Mouse (Mus musculus): Measurements from ENCODE around the gene Hoxd10. TPM values are rescaled to one million over a fixed set of nuclear protein-coding genes. Genes with fewer than 3 reads are reported as not detected.

Gene Hoxd10
- total RNA-seq, 2 experiments from 2014 or later: not detected

DNA sequence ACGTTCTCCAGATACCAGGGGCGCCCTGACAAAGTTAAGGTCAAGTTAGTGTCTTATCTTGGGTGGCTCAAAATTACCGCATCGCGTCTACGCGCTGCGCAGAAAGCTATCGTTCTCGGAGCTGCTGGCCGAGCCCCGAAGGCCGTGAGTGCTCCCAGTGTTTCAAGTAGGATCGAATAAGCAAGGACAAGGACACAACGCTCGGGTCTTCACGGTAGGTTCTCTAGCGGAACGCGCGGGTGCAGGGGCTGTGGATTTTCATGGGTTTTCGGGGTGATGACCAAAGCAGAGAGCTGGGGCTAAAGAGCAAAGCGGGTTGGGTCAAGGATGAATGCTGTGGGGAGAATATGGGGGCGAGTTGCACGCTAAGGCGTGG is 12.1 kb upstream of the Hoxd10 start:
- intact Hi-C loops (cut with DNase I): no loop called here
- peak in 1 of 2 experiments; percentile 18 for DNase-seq

DNA sequence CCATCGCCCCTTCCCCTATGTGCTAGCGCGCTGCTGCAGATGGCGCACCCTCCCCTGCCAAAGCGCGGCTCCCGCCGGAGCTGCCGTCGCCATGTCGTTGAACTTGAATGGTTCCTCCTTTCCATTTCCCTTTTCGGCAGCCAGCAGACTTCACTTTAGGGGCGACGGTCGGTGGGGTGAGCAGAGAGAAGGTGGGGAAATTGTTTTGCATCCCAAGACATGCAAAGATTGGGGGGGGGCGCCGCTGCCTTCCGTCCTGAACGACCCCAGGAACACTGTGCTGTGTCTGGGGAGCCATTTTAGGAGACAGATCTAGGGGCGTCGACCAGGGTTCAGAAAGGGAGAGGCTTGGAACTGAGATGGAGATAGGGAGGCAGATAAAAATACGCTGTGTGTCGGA is 11.7 kb upstream of the Hoxd10 start:
- no peak for DNase-seq
- intact Hi-C loops (cut with DNase I): no loop called here

DNA sequence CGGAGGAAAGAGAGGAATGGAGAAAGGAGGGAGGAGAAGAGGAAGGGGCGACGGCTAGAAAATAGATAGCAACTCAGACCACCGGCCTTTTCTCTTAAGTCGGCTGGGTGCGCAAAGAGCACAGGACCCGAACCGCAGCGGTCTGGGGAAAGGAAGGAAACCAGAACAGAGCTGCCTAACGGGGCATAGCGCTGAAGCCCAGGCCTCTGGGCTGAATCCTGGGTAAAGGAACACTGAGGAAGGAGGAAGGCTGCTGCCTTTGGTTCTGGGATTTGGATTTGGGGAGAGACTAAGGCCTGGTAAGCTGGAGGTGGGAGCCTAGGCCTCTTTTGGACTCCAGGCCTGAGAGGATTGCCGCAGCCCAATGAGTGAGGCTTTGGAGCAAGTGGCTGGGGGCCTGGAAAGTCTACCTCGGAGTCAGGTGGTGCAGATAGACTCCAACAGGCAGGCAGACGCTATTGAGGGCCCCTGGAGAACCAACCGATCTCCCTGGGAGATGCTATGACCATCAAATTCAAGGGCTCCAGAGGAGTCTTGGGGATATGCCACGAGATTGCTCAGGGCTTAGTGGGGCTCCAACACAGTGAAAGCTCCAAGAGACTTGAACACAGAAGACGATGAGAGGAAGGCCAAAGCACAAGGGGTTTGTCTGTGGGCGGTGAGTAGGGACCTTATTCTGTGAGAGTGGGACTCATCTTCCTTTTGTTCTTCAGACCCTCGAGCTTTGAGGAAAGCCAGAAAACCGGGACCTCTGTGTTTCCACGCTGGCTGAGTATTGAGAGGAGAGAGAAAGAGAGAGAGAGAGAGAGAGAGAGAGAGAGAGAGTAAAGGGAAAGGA is 10.9 kb upstream of the Hoxd10 start:
- intact Hi-C loops (cut with DNase I): no loop called here
- no peak for DNase-seq

DNA sequence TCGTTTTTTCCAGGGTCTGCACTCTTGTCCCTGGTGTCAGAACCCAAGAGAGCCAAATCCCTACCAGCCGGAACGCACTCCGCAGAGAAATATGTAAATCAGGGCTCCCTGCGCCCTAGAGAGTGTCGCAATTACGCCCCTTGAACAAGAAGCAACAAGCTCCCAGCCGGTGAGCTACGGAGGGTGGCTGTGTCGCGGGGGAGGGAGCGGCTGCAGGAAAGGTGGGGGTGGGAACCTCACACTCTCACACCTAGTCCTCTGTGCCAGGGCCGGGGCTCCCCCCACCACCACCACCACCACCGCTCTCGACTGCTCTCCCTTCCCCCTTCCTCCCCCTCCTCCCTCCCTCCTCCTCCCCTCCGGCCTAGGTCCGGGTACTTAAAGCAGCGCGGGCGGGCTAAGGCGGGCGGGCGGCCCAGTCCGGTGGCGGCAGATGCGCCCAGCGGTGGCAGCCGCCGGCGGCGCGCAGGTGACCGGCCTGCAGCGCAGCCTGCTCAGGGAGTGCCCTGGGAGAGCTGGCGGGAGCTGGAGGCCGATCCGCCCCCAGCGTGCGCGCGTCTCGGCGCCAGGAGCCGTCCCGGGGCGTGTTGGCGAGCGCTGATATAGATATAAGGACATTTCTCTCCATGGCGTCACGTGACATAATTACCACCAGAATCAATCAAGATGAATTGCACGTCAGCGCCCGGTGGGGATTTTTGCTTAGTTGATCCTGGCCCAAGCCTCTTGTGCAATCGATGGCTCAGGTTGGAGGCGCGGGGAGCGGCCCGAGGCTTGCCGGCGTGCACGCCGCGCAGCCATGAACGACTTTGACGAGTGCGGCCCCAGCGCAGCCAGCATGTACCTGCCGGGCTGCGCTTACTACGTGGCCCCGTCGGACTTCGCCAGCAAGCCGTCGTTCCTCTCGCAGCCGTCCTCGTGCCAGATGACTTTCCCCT is 9.9 kb upstream of the Hoxd10 start:
- peak in 1 of 2 experiments; percentile 22 for DNase-seq
- intact Hi-C loops (cut with DNase I): no loop called here

DNA sequence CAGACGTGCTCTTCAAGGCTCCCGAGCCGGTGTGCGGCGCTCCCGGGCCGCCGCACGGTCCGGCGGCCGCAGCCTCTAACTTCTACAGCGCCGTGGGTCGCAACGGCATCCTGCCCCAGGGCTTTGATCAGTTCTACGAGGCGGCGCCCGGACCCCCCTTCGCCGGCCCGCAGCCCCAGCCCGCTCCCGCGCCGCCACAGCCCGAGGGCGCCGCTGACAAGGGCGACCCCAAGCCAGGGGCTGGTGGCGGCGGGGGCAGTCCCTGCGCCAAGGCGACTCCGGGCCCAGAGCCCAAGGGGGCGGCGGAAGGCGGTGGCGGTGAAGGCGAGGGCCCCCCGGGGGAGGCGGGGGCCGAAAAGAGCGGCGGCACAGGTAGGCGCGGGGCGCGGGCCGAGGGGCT is 8.9 kb upstream of the Hoxd10 start:
- no peak for DNase-seq
- intact Hi-C loops (cut with DNase I): no loop called here

DNA sequence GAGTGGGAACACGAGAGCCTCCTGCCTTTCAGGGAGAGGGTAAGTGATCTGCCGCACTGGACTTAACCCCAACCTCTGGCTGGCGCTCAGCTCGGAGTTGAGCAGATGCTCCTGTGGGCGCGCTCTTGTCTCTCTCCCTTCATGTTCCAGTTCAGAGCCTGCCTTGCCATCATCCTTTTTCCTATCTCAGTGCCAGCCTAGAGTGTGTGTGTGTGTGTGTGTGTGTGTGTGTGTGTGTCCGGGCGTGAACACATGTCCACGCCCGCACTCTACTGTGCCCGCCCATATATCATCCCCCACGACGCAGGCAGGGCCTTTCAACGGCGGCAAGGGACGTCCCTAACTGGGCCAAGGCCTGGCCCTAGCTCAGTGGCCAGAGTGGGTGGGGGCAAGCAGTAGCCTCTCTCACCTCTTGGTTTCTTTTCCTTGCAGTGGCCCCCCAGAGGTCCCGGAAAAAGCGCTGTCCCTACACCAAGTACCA is 8.2 kb upstream of the Hoxd10 start:
- intact Hi-C loops (cut with DNase I): no loop called here
- no peak for DNase-seq

DNA sequence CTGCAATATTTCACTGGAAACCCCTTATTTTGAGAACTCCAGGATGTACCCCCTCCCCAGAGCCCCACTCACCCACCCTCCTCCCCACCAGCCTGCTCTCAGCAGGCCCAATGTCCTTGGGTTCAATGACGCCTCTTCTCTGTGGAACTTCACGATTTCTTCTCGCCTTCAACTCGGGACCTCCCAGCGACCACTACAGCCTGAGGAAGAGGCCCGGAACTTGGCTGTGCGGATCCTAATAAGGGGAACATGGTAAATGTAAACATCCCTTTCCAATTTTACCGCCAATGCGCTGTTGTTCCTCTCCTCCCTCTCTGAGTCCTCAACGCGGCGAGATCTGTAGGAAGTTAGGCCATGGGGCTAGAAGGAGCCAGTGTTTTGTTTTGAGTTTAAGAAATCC is 7.6 kb upstream of the Hoxd10 start:
- DNase-seq: no peak
- intact Hi-C loops (cut with DNase I): no loop called here

DNA sequence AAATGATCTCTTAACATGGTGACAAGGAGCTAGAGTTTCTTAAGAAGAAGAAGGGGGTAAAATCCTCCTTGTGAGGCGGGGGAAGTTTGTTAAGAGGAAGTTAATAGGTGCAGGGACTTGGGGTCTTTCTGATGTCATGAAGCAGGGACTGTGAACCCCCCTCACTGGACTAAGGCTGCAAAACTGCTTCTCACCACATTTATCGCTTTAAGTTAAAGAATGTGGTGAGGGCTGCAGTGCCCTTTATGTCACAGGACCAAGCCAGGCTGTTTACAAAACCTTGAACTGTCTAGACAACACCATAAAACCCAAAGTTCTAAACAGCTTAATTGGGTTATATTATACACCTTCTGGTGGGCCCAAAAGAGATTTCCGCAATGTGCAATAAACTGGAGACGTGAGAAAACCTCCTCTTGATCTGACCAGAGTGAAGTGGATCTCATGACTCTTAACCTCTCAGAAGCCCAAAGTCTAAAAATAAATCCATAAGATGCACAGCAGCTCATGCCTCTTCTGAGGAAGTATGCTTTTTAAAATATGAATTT is 6.6 kb upstream of the Hoxd10 start:
- intact Hi-C loops (cut with DNase I): no loop called here

DNA sequence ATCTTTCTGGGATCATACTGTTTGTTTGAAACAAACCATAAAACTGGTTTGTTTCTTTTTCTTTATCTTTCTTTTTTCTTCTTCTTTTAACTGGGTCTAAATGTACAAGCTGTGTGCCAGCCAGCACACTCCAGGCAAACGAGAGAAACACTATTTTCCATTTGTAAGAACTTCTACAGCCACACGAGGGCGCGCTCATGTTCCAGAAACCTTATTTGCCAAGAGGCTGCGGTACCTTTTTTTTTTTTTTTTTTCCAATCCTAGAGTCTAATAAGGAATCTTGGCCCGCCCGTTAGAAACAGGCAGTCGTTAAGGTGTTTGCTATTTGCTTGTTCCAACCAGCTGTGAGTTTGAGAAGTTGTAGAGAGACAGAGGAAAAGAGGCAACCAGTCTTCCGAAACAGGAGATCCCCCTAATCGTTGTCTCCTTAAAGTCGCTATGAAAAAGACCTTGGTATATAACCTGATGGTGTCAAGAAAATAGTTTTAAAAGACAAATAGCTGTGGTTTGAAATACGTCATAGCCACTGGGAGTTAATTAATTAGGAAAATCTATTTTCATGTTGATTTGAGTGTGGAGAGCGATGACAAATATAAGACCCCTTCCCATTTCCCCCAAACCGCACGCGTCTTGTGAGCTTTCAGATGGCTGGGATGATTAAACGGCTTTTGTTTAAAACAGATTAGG is 5.3 kb upstream of the Hoxd10 start:
- peak in 1 of 2 experiments; percentile 76 for DNase-seq
- intact Hi-C loops (cut with DNase I): no loop called here

More for the DNA sequence above, 6.6 kb upstream of the Hoxd10 start:
- DNase-seq: no peak

DNA sequence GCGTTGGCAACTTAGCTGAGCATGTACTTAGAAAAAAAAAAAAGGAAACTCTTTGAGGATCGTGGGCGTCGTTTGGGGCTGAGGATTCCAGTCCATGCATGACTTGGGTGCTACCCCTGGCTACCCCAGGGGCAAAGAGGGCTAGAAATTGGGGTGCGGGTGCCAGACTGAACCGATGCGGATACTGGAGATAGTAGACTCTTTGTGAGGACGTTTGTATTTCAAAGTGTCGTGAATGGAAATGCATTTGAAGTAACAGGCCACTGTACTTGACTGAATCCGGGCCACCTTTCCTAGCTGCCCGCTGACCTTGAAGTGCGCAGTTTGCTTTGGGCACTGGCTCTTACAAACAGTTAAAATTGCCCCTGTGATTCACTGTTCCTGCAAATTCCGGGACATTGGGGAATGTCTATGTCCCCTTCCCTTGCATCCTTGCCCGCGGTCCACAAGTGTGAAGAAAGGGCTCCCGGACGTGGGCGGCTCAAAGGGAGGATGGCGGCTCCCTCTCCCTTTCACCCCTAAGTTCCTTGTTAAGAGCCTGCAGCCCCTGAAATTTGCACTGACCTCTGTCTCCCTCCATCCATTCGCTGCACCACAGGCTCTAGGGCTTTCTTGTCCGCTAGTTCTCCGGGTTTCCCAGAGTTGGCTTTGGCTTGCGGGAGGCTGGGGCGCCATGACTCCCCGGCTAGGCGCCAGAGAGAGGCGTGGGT is 4.6 kb upstream of the Hoxd10 start:
- no peak for DNase-seq
- intact Hi-C loops (cut with DNase I): no loop called here

DNA sequence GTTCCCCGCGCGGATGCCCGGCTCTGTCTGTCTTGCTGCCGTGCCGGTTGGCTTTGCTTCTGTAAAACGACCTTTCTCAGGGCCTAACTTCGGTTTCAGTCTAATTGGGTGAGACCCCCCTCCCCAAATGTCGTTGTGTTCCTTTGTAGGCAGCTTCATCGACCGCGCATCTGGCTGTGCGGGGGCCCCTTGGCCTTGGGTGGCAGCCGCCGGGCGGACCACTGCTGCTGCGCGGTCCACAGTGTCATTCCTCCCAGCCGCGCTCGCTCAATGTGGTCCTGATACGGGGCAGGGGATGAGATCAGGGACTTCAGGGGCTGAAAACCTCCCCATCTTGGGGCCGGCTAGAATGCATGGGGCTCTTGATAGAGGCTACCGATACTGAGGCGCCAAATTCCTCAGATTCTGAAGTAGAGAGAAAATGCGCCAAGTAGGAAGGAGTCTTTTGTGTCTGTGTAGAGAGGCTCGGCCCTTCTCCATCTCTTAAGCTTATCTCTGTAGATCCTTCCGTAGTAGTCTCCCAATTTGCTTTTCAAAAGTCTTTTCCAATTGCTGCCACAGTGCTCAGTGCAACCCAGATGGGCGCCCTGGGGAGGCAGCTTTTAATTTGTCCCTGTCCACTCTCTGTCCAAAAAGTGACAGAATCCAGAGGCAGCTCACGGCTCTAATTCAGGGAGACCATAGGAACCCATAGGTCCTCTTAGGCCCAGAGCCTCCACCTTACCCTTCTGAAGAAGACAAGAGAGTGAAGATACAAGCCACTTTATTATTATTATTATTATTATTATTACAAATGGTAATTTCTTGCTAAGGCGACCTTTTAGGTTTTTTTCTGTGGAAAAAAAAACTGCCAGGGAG is 3.8 kb upstream of the Hoxd10 start:
- intact Hi-C loops (cut with DNase I): no loop called here
- DNase-seq: no peak

DNA sequence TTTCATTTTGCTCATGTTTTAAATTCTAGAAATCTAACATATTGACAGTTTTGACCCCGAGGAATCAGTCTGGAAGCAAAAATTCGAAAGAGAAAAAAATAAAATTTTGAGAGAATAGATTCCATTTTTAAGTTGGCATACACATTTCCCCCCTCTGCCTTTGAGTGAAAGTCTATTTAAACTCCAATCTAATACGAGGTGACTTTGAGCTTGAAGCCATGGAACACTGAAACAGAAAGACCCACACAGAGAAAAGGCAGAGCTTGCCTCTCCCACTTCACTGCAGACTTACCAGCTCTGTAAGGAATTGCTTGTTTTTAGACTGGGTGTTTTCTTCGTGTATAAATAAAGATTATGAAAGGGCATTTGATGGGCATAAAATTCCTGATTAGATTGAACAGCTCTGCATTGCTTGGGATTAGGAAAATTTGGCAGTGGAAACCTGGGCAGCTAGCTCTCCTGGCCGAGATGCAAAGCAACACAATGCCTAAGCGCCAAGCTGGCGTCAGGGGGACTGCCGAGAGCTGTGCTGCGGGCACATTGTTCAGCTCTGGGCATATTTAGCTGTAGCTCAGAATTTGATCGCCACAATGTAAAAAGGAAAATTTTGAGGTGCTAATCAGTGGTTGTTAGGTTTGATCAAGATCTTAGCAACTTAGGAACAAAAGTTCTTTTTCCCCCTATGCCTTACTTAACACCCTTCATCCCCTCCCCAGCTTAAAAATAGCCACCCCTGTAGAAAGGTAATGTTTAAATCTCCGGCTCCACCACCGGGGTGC is 2.7 kb upstream of the Hoxd10 start:
- intact Hi-C loops (cut with DNase I): no loop called here
- no peak for DNase-seq

DNA sequence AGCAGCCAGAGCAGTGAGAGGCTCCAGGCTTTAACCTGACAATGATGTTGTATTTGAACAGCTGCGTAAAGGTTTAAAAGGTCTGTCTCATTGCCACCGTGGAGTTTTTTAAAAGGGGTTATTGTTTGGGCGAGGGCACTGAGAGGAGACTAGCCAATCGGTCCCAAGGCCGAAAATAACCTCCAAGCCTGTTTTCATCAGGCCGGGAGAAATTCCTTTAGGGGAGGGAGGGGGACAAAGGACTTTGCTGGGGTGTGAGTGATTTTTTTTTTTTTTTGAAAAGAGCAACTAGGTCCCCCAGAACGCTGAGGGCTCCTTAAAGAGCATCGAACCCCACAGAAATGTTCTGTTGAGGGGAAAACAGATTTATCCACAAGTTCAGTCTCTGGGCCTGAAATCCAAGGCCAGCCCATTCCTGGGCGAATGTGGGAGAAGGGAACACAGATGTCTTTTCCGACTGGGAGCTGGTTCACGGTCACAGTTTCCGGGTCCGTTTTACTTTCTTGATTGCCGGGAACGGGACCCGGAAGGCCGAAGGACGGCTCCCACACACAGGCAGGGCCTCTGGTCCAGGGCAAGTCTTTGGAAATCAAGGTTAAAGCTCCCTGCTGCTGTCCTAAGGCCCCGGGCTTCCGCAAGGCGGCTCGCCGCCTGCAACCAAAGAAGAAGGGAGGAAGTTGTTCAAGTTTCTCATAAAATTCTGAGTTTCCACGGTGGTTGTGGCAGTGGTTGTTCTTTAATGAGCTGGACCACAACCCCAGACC is 2.0 kb upstream of the Hoxd10 start:
- DNase-seq: no peak
- intact Hi-C loops (cut with DNase I): no loop called here

DNA sequence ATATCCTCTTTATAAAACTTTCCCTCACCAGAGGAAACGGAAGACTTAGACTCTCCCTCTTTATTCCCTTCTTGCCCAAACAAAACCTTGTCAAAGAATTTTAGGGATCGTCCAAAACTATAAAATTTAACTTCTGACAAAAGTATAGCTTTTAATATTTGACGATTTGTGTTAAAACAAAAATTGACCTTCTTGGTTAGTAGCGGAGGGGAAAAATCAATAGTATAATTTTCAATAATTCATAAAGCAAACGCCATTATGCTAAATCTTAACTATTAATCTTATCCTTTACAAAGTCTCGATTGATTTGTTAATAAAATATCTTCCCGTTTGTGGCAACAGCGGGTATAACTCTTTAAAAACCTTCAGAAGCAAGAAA is 1.4 kb upstream of the Hoxd10 start:
- DNase-seq: no peak
- intact Hi-C loops (cut with DNase I): no loop called here

DNA sequence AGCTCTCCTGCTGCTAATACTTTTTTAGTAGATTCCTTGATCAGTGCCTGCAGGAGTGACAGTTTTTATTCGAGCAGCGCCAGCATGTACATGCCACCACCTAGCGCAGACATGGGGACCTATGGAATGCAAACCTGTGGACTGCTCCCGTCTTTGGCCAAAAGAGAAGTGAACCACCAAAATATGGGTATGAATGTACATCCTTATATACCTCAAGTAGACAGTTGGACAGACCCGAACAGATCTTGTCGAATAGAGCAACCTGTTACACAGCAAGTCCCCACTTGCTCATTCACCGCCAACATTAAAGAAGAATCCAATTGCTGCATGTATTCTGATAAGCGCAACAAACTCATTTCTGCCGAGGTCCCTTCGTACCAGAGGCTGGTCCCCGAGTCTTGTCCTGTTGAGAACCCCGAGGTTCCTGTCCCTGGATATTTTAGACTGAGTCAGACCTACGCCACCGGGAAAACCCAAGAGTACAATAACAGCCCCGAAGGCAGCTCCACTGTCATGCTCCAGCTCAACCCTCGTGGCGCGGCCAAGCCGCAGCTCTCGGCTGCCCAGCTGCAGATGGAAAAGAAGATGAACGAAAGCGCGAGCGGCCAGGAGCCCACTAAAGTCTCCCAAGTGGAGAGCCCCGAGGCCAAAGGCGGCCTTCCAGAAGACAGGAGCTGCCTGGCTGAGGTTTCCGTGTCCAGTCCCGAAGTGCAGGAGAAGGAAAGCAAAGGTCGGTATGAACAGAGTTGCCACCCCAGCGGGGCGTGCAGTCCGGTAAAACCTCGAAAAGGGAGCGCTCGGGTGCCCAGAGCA is 477 bp downstream of the Hoxd10 start:
- intact Hi-C loops (cut with DNase I): no loop called here
- DNase-seq: no peak

DNA sequence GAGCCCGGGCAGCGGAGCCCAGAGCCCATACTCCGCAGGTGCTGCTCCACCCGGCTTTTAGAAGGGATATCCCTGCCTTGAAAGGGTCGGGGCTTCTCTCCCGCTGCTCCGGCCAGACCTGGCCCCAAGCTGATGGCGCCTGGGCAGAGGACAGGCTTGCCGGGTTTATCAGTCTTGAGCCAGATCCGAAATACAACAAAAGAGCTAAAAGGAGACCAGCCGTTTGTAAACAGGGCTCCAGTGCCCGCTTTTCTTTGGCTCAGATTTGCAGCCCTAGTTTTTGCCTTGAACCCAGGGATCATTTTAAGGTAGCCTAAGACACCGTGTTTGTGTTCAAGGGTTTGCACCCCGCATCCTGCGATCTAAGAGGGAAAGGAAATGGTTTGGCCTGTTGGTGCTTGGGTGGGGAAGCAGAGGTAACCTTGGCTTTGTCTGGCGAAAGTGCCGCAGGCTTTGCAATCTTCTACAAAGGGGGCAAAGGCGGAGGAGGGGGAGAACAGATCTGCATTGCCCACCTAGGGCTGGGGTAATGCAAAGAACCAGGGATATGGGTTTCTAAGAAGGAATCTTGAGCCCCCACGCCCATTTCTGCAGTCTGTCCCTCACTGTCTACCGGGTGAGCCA is 1.2 kb downstream of the Hoxd10 start:
- intact Hi-C loops (cut with DNase I): no loop called here
- no peak for DNase-seq
